Mouse (Mus musculus): ENCODE results near the gene Tekt2.
A peak's percentile ranks its signal among the peaks of the same experiment; 100 is the strongest.

DNA sequence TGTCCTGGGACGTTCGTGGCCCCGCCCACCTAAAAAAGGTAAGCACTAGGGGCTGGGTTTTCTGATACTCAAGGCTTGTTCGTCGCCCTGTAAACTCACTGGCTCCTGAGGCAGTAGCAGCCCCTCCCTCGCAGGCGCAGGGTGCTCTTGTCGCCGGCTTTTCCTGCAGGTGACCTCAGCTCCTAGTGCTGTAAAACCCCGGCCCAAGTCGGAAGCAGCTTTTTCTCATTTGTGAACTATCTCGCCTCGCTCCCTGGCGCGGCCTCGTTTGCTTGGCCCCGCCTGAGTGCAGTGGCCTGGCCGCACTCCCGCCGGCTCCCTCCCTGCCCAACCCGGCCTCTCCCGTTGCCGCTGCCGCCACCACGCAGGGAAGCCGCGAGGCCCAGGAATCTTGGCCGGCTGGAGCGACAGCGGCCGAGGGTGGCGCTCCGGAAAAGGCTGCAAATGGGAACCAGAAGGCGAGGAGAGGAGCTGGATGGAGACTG, 28.8 kb downstream of the Tekt2 start:
- peak; percentile 51 for TF ChIP-seq CTCF (IDR thresholded peaks at IDR 0.05)
- no peak for TF ChIP-seq EP300 (IDR thresholded peaks at IDR 0.05)
